Mouse (Mus musculus): ENCODE measurements around the gene Sde2. TPM values are rescaled to one million over a fixed set of nuclear protein-coding genes. Genes with fewer than 3 reads are reported as not detected.

Sde2 gene
- polyA plus RNA-seq, 1 experiment: 11.1 TPM

GRCm38 (mm10) chr1:180813885-180814740 is 36.8 kb upstream of the Sde2 start, which contains the start of gene H3f3a:
H3f3a (minus strand) TSS chr1:180813943.
- TF ChIP-seq POLR2A (IDR thresholded peaks at IDR 0.05; ENCODE audit: borderline replicate concordance, extremely low read depth, low read depth, low read length) (0 out of 2 replicates have a peak, but pooled peaks have one; percentile 3), CTCF (IDR thresholded peaks at IDR 0.05; ENCODE audit: insufficient read depth, low read length) (no peak)
- WGBS: 3% methylated on average over 60 of the region's 69 CpGs
- Histone ChIP-seq H3K4me3 (replicated peaks; ENCODE audit: extremely low read depth, low read depth, low read length) (peak within 1 kb of the TSS; percentile 99), H3K4me1 (ENCODE audit: control insufficient read depth, insufficient read depth, low read length) (peaks cover 2% of the 10 kb centered on the region)
- DNase-seq: peak; percentile 90

DNA sequence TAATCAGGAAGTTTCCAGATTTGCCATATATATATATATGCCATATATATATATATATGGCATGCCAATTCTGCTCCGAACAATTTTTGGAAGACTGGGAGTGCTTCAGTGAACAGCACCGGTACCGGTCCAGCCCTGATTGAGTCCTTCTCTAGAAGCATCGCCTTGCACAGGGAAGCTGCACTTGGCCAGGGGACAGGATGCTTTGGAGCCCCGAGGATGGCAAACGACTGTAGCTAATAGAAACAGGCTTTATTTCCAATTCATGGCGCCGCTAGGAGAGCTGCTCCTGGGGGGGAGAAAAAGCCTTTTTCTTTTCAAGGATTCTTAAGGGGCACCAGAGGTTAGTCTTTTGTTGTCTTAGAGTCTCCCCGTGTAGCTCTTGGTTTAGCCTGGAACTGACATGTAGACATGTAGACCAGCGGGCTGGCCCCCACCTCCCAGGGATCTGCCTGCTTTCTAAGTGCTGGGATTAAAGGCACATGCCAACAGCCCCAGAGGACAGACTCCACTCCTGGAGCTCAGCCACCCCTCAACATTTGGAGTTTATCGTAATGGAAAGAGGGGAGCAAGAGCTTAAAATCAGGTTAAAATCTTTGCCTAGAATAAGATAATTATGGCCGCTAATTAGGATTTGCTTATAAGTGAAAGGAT is 35.4 kb upstream of the Sde2 start:
- TF ChIP-seq CTCF (IDR thresholded peaks at IDR 0.05; ENCODE audit: insufficient read depth, low read length): no peak
- no peak for TF ChIP-seq POLR2A (IDR thresholded peaks at IDR 0.05; ENCODE audit: borderline replicate concordance, extremely low read depth, low read depth, low read length)
- Histone ChIP-seq H3K4me1 (ENCODE audit: control insufficient read depth, insufficient read depth, low read length) (peaks cover under 1% of the 10 kb centered on the region), H3K4me3 (replicated peaks; ENCODE audit: extremely low read depth, low read depth, low read length) (no peak overlapping the region)
- DNase-seq: no peak
- WGBS: 81% methylated on average over 12 of the region's 12 CpGs

- no peak for DNase-seq
- Histone ChIP-seq H3K4me1 (ENCODE audit: control insufficient read depth, insufficient read depth, low read length) (no peaks in the 10 kb centered on the region; the same call in 1 of the 2 replicates), H3K4me3 (replicated peaks; ENCODE audit: extremely low read depth, low read depth, low read length) (no peak overlapping the region)
- TF ChIP-seq POLR2A (IDR thresholded peaks at IDR 0.05; ENCODE audit: borderline replicate concordance, extremely low read depth, low read depth, low read length): no peak
- no peak for TF ChIP-seq CTCF (IDR thresholded peaks at IDR 0.05; ENCODE audit: insufficient read depth, low read length)
- 85% methylated on average over 2 of the region's 2 CpGs for WGBS
These were observed 32.9 kb upstream of the Sde2 start for GRCm38 (mm10) chr1:180818000-180818399.

GRCm38 (mm10) chr1:180821101-180821500 is 29.8 kb upstream of the Sde2 start:
- H3K4me3 ChIP-seq (replicated peaks; ENCODE audit: extremely low read depth, low read depth, low read length): no peak overlapping the region
- no peaks in the 10 kb centered on the region for H3K4me1 ChIP-seq (ENCODE audit: control insufficient read depth, insufficient read depth, low read length)
- WGBS: 82% methylated on average over 6 of the region's 6 CpGs
- no peak for DNase-seq
- no peak for TF ChIP-seq CTCF (IDR thresholded peaks at IDR 0.05; ENCODE audit: insufficient read depth, low read length)
- no peak for TF ChIP-seq POLR2A (IDR thresholded peaks at IDR 0.05; ENCODE audit: borderline replicate concordance, extremely low read depth, low read depth, low read length)

GRCm38 (mm10) chr1:180822276-180822675 is 28.7 kb upstream of the Sde2 start:
- H3K4me3 ChIP-seq (replicated peaks; ENCODE audit: extremely low read depth, low read depth, low read length): no peak overlapping the region
- H3K4me1 ChIP-seq (ENCODE audit: control insufficient read depth, insufficient read depth, low read length): no peaks in the 10 kb centered on the region
- WGBS: 76% methylated on average over 5 of the region's 5 CpGs
- no peak for TF ChIP-seq CTCF (IDR thresholded peaks at IDR 0.05; ENCODE audit: insufficient read depth, low read length)
- no peak for TF ChIP-seq POLR2A (IDR thresholded peaks at IDR 0.05; ENCODE audit: borderline replicate concordance, extremely low read depth, low read depth, low read length)
- no peak for DNase-seq

DNA sequence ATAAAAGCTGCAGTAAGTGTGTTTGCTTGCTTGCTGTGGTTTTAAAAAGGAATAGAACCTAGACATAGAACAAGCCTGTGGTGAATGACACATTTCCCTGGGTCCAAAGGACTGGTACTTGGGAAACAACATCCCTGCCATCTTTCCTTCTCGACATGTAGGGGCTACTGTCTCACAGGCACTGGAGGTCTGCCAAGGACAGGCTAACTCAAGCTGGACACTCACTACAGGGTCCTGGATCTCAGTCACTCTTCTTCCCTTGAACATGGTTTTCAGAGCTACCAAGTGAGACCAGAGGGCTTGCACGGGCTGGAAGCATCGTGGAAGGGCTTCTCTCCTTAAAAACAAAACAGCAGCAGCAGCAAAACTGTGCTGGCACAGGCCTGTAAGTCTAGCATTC is 27.2 kb upstream of the Sde2 start:
- Histone ChIP-seq H3K4me1 (ENCODE audit: control insufficient read depth, insufficient read depth, low read length) (no peaks in the 10 kb centered on the region), H3K4me3 (replicated peaks; ENCODE audit: extremely low read depth, low read depth, low read length) (no peak overlapping the region)
- 66% methylated on average over 3 of the region's 3 CpGs for WGBS
- no peak for DNase-seq
- TF ChIP-seq POLR2A (IDR thresholded peaks at IDR 0.05; ENCODE audit: borderline replicate concordance, extremely low read depth, low read depth, low read length) (no peak), CTCF (IDR thresholded peaks at IDR 0.05; ENCODE audit: insufficient read depth, low read length) (no peak)

DNA sequence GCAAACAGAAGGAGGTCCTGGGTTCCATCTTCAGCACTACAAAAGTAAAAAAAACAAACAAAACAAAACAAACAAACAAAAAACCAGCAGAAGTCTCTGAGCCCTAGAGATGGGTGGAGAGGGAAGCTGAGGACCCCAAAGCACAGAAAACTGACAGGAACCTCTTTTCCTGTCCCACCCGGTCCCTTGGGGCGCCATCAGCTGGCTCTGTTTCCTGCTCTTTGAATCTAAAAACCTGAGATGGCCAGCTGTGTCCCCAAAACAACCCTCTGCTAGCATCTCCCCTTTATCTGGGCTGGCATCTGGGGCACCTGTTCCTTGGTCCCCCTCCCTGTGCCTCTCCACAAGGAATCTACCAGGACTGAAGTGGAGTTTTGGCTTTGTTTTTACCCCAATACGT is 26.2 kb upstream of the Sde2 start:
- no peak overlapping the region for H3K4me3 ChIP-seq (replicated peaks; ENCODE audit: extremely low read depth, low read depth, low read length)

DNA sequence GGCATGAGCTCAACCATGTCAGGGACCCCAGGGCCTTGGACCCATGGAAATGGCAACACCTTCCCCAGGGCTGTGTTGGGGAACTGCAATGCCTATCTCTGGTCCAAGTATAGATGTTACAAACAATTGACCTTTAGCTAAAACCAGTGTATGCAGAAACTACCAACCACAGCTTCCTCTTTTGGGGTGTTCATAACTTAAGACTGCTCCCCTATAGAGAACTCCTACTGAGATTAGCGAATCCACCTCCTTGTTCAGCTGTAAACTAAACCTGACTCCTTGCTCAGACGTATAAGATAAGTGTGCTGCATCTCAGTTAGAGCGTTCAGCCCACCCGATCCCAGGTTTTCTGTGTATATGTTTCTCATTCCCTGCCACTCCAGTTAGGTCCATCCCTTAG is 24.3 kb upstream of the Sde2 start:
- 91% methylated on average over 4 of the region's 4 CpGs for WGBS
- H3K4me1 ChIP-seq (ENCODE audit: control insufficient read depth, insufficient read depth, low read length): no peaks in the 10 kb centered on the region
- TF ChIP-seq CTCF (IDR thresholded peaks at IDR 0.05; ENCODE audit: insufficient read depth, low read length): no peak
- DNase-seq: no peak
- no peak overlapping the region for H3K4me3 ChIP-seq (replicated peaks; ENCODE audit: extremely low read depth, low read depth, low read length)

More for the DNA sequence above, 26.2 kb upstream of the Sde2 start:
- 59% methylated on average over 3 of the region's 3 CpGs for WGBS
- TF ChIP-seq CTCF (IDR thresholded peaks at IDR 0.05; ENCODE audit: insufficient read depth, low read length): no peak
- no peak for TF ChIP-seq POLR2A (IDR thresholded peaks at IDR 0.05; ENCODE audit: borderline replicate concordance, extremely low read depth, low read depth, low read length)
- H3K4me1 ChIP-seq (ENCODE audit: control insufficient read depth, insufficient read depth, low read length): no peaks in the 10 kb centered on the region
- DNase-seq: no peak

DNA sequence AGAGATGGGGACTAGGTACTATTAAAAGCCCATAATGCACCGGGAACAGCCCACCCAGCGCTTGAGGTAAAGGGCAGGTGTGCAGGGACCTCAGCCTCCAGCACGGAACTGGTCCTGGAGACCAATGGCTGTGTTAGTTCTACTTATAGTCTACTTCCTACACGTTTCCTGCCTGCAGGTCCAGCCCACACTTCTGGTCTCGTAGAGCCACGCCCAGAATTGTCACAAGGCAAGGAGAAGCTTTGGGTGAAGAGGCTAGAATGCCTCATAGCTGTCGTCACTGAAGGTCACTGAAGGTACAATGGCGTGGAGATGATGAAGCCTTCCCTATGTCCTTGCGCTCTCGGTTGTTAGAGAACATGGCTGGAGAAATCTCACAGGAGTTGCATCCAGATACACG is 21.2 kb upstream of the Sde2 start:
- Histone ChIP-seq H3K4me1 (ENCODE audit: control insufficient read depth, insufficient read depth, low read length) (no peaks in the 10 kb centered on the region), H3K4me3 (replicated peaks; ENCODE audit: extremely low read depth, low read depth, low read length) (no peak overlapping the region)
- TF ChIP-seq POLR2A (IDR thresholded peaks at IDR 0.05; ENCODE audit: borderline replicate concordance, extremely low read depth, low read depth, low read length) (peak; percentile 30; the same call in 1 of the 2 replicates), CTCF (IDR thresholded peaks at IDR 0.05; ENCODE audit: insufficient read depth, low read length) (no peak)
- 54% methylated on average over 11 of the region's 11 CpGs for WGBS
- no peak for DNase-seq
